Mouse (Mus musculus) megakaryocyte, embryonic 14.5 days (primary cell): ENCODE results near the gene Vwa3b.

ENCODE experiments used
- FLI1 ChIP-seq: IDR thresholded peaks from 2 replicates; pipeline ENCODE4 v1.6.1; 2012; ENCODE audit warnings: low read length, inconsistent platforms, mixed read lengths
- GATA1 ChIP-seq: IDR thresholded peaks from 3 replicates; pipeline ENCODE4 v1.6.1; 2012; ENCODE audit warnings: mixed read lengths, low read length, inconsistent platforms, borderline replicate concordance

- TF ChIP-seq GATA1 (no peak), FLI1 (no peak)
Measured at GRCm38 (mm10) chr1:37077955-37078549, 51.7 kb downstream of the Vwa3b start.
